20 mouse cellular contexts compared by ENCODE assay signal in genomic region chr17:25592336-25592735, GRCm38 (mm10). TPM values are rescaled to one million over a fixed set of nuclear protein-coding genes. Genes with fewer than 3 reads are reported as not detected.
DNase-seq lines count a peak whose midpoint lies in the region; ATAC-seq and TF ChIP-seq lines count a peak whose summit lies in the region.
"Had no signal": no experiment of that assay in that cellular context is flagged by ENCODE, and none has a peak within 500 bp of the region (broad histone marks: within the 10 kb centered on the region; RNA-seq: fewer than 3 reads in every experiment).

No protein-coding gene starts in this region.

- no peak for ATAC-seq in embryonic facial prominence, embryonic 11.5 days (replicated peaks; ENCODE audit: insufficient number of reproducible peaks, low FRiP score, low TSS enrichment, low read depth)
- no peak for ATAC-seq in heart, embryonic 13.5 days (ENCODE audit: extremely low read depth, insufficient number of reproducible peaks, low FRiP score, low TSS enrichment)
- ATAC-seq: activated CD4-positive, CD25-positive, alpha-beta regulatory T cell, adult 4 months; forebrain, embryonic 14.5 days; inflammation-experienced regulatory T-cells, adult 6 months; Patski had no signal

- no peaks in the 10 kb centered on the region for H3K9me3 ChIP-seq in embryonic facial prominence, embryonic 11.5 days (replicated peaks; ENCODE audit: control insufficient read depth, low read length)
- H3K9me3 ChIP-seq in heart, embryonic 13.5 days, result peaks cover 7% of the 10 kb centered on the region

- intact Hi-C loops in heart, adult 2 months (cut with DNase I), result no loop called here

- peak; percentile 64; the same call in 1 of the 2 replicates for TF ChIP-seq EP300 in heart, adult 2 months (IDR thresholded peaks at IDR 0.05; ENCODE audit: insufficient read depth, low read depth, low read length)

- DNase-seq in heart, adult 2 months, result peak; percentile 52 to 75
- no peak for DNase-seq in heart, postnatal 4 days
- peak; percentile 32 for DNase-seq in Muller cell, postnatal 12 days (ENCODE audit: inconsistent ontology term)
- no peak for DNase-seq in embryonic facial prominence, embryonic 11.5 days (ENCODE audit: low spot score)
- DNase-seq in right cerebral cortex, adult 2 months (ENCODE audit: low spot score in 2 of 2), result no peak
- DNase-seq in c-Kit-positive CD71-positive TER-119-positive erythroid progenitor cells, embryonic 14.5 days (ENCODE audit: low spot score), result no peak
- DNase-seq: adrenal gland, postnatal 14 days; cerebellum, adult 8-10 months; kidney, adult 8-10 months; kidney, postnatal 4 days; lung, embryonic 14.5 days; lung, postnatal 4 days had no signal

- H3K4me3 ChIP-seq in heart, adult 2 months, result no peak overlapping the region
- H3K4me3 ChIP-seq in embryonic facial prominence, embryonic 11.5 days (ENCODE audit: low read depth, low read length), result no peak overlapping the region
- H3K4me3 ChIP-seq in heart, embryonic 13.5 days, result no peak overlapping the region
- H3K4me3 ChIP-seq: neural tube, embryonic 12.5 days had no signal

- H3K36me3 ChIP-seq in heart, adult 2 months (ENCODE audit: control insufficient read depth, insufficient read depth, low read length), result no peaks in the 10 kb centered on the region
- peaks cover 2% of the 10 kb centered on the region; the same call in 1 of the 2 replicates for H3K36me3 ChIP-seq in embryonic facial prominence, embryonic 11.5 days (replicated peaks; ENCODE audit: control insufficient read depth, insufficient read depth, low read depth, low read length)
- H3K36me3 ChIP-seq in heart, embryonic 13.5 days, result peaks cover 69% of the 10 kb centered on the region

- TF ChIP-seq POLR2A in heart, adult 2 months (IDR thresholded peaks at IDR 0.05; ENCODE audit: insufficient read depth, low read depth, low read length), result no peak

- H3K79me2 ChIP-seq in heart, adult 2 months (replicated peaks; ENCODE audit: control insufficient read depth, insufficient read depth, low read length), result no peaks in the 10 kb centered on the region

- H3K9ac ChIP-seq in heart, adult 2 months (ENCODE audit: low read depth, low read length), result no peak overlapping the region
- peak overlapping the region; percentile 34; the same call in 1 of the 2 replicates for H3K9ac ChIP-seq in embryonic facial prominence, embryonic 11.5 days (replicated peaks; ENCODE audit: low read length)
- H3K9ac ChIP-seq in heart, embryonic 13.5 days, result no peak overlapping the region
- H3K9ac ChIP-seq: lung, embryonic 14.5 days; neural tube, embryonic 12.5 days had no signal

- peaks cover 2% of the 10 kb centered on the region; the same call in 1 of the 2 replicates for H3K4me1 ChIP-seq in heart, adult 2 months (ENCODE audit: control insufficient read depth, insufficient read depth, low read length)
- H3K4me1 ChIP-seq in embryonic facial prominence, embryonic 11.5 days (ENCODE audit: control insufficient read depth, insufficient read depth, low read length), result peaks cover 6% of the 10 kb centered on the region
- peaks cover 32% of the 10 kb centered on the region for H3K4me1 ChIP-seq in heart, embryonic 13.5 days

- no peak for TF ChIP-seq CTCF in heart, adult 2 months (IDR thresholded peaks at IDR 0.05)

- H3K27ac ChIP-seq in heart, adult 2 months, result no peak overlapping the region
- H3K27ac ChIP-seq in embryonic facial prominence, embryonic 11.5 days (replicated peaks; ENCODE audit: low read depth, low read length), result peak overlapping the region; percentile 13; the same call in 1 of the 2 replicates
- H3K27ac ChIP-seq in heart, embryonic 13.5 days (replicated peaks), result 0 out of 2 replicates have a peak overlapping the region, but pooled peaks have one; percentile 28
- H3K27ac ChIP-seq: neural tube, embryonic 12.5 days had no signal

- no peak overlapping the region for H3K4me2 ChIP-seq in embryonic facial prominence, embryonic 11.5 days (ENCODE audit: low read depth, low read length)
- no peak overlapping the region for H3K4me2 ChIP-seq in heart, embryonic 13.5 days
- H3K4me2 ChIP-seq: lung, embryonic 14.5 days; midbrain, embryonic 11.5 days; neural tube, embryonic 12.5 days had no signal

- 53% methylated on average over 6 of the region's 6 CpGs for WGBS in heart, adult 2 months
- WGBS in embryonic facial prominence, embryonic 11.5 days, result 79% methylated on average over 6 of the region's 6 CpGs
- 70% methylated on average over 6 of the region's 6 CpGs for WGBS in heart, embryonic 13.5 days

- H3K27me3 ChIP-seq in heart, adult 2 months (ENCODE audit: control insufficient read depth, insufficient read depth, low read length), result no peaks in the 10 kb centered on the region
- H3K27me3 ChIP-seq in embryonic facial prominence, embryonic 11.5 days (ENCODE audit: control insufficient read depth, insufficient read depth, low read length), result no peaks in the 10 kb centered on the region
- H3K27me3 ChIP-seq in heart, embryonic 13.5 days (replicated peaks), result no peaks in the 10 kb centered on the region
- H3K27me3 ChIP-seq: neural tube, embryonic 12.5 days; Patski had no signal

RNA-seq across cellular contexts. Expression of gene Lmf1, which starts 13.5 kb away (rescaled TPM):
- total RNA-seq in heart, adult 2 months (2021), result 10 to 100 TPM; 28.7 to 33.5 TPM
- 32.7 and 41.8 TPM in 2 replicates for polyA plus RNA-seq in heart, adult 2 months (2012; rRNA removed)
- 10 to 100 TPM; 26.2 to 27.6 TPM for total RNA-seq in heart, postnatal 4 days (2021)
- 24.9 and 25.7 TPM in 2 replicates for polyA plus RNA-seq in embryonic facial prominence, embryonic 11.5 days (2014; fragmentation: Nextera tagmentation; extraction: Ambion mirVana)
- polyA plus RNA-seq in heart, embryonic 13.5 days (2015; fragmentation: Nextera tagmentation; extraction: Ambion mirVana), result 30.2 and 35.7 TPM in 2 replicates

RNA-seq across cellular contexts. Expression of gene Sox8, which starts 21.9 kb away (rescaled TPM):
- under 1 TPM; 0.30 to 0.44 TPM for total RNA-seq in heart, adult 2 months (2021)
- polyA plus RNA-seq in heart, adult 2 months (2012; rRNA removed), result 0.57 and 0.67 TPM in 2 replicates
- total RNA-seq in heart, postnatal 4 days (2021), result under 1 TPM; 0.45 to 0.48 TPM
- 6.2 and 9.5 TPM in 2 replicates for polyA plus RNA-seq in embryonic facial prominence, embryonic 11.5 days (2014; fragmentation: Nextera tagmentation; extraction: Ambion mirVana)
- 0.53 and 1.5 TPM in 2 replicates for polyA plus RNA-seq in heart, embryonic 13.5 days (2015; fragmentation: Nextera tagmentation; extraction: Ambion mirVana)
- total RNA-seq: liver, adult 2 months had no signal
- polyA plus RNA-seq: inflammation-experienced regulatory T-cells, adult 6 months; liver, adult 2 months had no signal

Comparison
In these comparisons a context has a peak if more than half of its experiments do, and no peak if none do; other contexts are left out.
1. DNase-seq: peak in heart, adult 2 months (2 of 2) and Muller cell, postnatal 12 days (single experiment); none in heart, postnatal 4 days (single experiment), embryonic facial prominence, embryonic 11.5 days (single experiment), right cerebral cortex, adult 2 months (0 of 2) and c-Kit-positive CD71-positive TER-119-positive erythroid progenitor cells, embryonic 14.5 days (single experiment).